Mouse (Mus musculus): ENCODE results near the gene Atg4a-ps.

Gene Atg4a-ps

GRCm38 (mm10) chr3:103625169-103625568 is 20.7 kb downstream of the Atg4a-ps start:
- DNase-seq: no peak

GRCm38 (mm10) chr3:103624591-103625051 is 21.2 kb downstream of the Atg4a-ps start:
- DNase-seq: no peak

GRCm38 (mm10) chr3:103623893-103624470 is 21.9 kb downstream of the Atg4a-ps start:
- DNase-seq: no peak

- no peak for DNase-seq
Observed at GRCm38 (mm10) chr3:103620101-103620500, 25.8 kb downstream of the Atg4a-ps start.

- no peak for DNase-seq
Observed at GRCm38 (mm10) chr3:103616981-103617380, 28.9 kb downstream of the Atg4a-ps start.

GRCm38 (mm10) chr3:103615621-103616020 is 30.2 kb downstream of the Atg4a-ps start:
- DNase-seq: no peak

GRCm38 (mm10) chr3:103612636-103613355 is 33.1 kb downstream of the Atg4a-ps start:
- no peak for DNase-seq

- no peak for DNase-seq
Observed at GRCm38 (mm10) chr3:103610231-103610630, 35.6 kb downstream of the Atg4a-ps start.

- no peak for DNase-seq
Observed at GRCm38 (mm10) chr3:103606660-103607595, 38.9 kb downstream of the Atg4a-ps start.

GRCm38 (mm10) chr3:103606045-103606597 is 39.7 kb downstream of the Atg4a-ps start:
- no peak for DNase-seq

- no peak for DNase-seq
Observed at GRCm38 (mm10) chr3:103601561-103601960, 44.3 kb downstream of the Atg4a-ps start.

GRCm38 (mm10) chr3:103601011-103601410 is 44.9 kb downstream of the Atg4a-ps start:
- no peak for DNase-seq

- DNase-seq: no peak
Observed at GRCm38 (mm10) chr3:103597586-103597985, 48.3 kb downstream of the Atg4a-ps start.

- DNase-seq: no peak
Observed at GRCm38 (mm10) chr3:103595271-103595810, 50.5 kb downstream of the Atg4a-ps start.

Data from B cell, adult 2 months (primary cell).